Mouse (Mus musculus) heart, adult 2 months (tissue): Measurements from ENCODE around the gene Gtf2f2.

ENCODE experiments used
- EP300 ChIP-seq: fragments of 200-500 bp; IDR thresholded peaks from 2 replicates; pipeline ENCODE4 v1.6.1; 2011; ENCODE audit warnings: low read depth, low read length, control low read depth; ENCODE audit not compliant: insufficient read depth
- POLR2A ChIP-seq: fragments of 200-500 bp; IDR thresholded peaks from 2 replicates; pipeline ENCODE4 v1.6.1; 2011; ENCODE audit warnings: mild to moderate bottlenecking, low read depth, low read length, control low read depth; ENCODE audit not compliant: insufficient read depth

GRCm38 (mm10) chr14:75904972-75905371 is 105.7 kb downstream of the Gtf2f2 start:
- TF ChIP-seq POLR2A (no peak), EP300 (no peak)
